Mouse (Mus musculus) megakaryocyte, embryonic 14.5 days (primary cell): ENCODE results near the gene Heatr6.

ENCODE experiments used
- FLI1 ChIP-seq: IDR thresholded peaks from 2 replicates; pipeline ENCODE4 v1.6.1; 2012; ENCODE audit warnings: low read length, inconsistent platforms, mixed read lengths
- GATA1 ChIP-seq: IDR thresholded peaks from 3 replicates; pipeline ENCODE4 v1.6.1; 2012; ENCODE audit warnings: mixed read lengths, low read length, inconsistent platforms, borderline replicate concordance

GRCm38 (mm10) chr11:83774324-83774723 lies 20.8 kb downstream of the Heatr6 start:
- TF ChIP-seq GATA1 (no peak), FLI1 (no peak)
